Mouse (Mus musculus): Measurements from ENCODE around the gene Aktip.

Gene Aktip

DNA sequence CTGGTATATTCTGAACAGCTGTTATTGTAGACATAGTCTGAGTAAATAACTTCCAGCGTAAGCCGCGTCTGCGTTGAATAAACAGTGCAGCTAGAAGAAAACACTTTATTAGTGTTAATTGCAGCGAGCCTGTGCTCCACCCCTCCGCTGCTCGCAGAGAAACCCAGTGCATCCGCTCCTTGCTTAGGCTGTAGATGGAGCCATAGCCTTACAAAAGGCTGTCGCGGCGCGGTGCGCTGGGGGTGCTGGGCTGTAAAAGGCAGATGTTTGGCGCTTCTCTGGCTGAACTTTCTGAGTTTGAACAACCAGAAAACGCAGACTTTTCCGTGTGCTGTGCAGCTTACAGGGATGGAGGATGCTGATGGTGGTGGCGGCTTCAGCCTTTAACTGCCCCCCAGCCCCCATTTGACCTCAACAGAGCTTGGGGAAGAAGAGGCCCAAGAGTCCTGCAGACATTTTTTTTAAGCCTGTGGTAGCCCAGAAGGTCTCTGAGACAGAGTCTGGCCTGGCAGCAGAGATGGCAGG is 8.9 kb downstream of the Aktip start:
- no peak for DNase-seq (ENCODE audit: low spot score in 2 of 2)

DNA sequence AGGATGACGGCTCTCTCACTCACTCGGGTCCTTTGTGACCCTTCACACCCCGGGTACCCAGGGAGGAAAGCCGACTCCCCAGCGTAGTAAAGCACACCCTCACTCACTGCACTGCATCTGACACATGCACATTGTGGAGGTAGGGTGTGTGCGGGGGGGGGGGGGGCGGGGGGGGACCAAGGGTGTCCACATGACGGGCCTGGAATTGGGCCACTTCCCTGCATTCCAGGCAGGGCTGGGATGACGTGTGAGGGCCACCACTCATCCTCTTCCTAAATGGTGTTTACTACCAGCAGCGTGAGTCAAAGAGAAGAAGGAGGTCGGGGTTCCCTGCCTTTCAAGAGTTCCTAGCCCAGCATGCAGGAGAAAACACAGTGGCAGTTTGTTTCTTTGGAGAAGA is 11.6 kb downstream of the Aktip start:
- DNase-seq (ENCODE audit: low spot score in 2 of 2) = no peak

DNA sequence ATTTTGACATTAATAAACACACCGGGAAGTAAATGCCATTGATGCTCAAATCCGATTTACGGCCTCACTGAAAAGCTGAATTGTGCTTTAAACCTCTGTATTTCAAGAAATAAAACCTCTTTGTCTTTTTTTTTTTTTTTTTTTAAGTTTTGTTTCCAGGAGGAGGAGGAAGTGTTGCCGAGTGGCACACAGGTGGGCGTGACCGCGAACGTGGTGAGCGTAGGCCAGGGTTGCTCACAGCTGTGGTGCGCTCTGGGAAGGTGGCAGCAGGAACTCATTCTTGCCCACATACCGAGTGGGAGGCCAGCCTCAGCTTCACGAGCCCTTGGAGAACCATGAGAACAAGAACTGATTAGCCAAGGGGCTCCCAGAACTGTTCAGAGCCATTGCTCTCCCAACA is 13.4 kb downstream of the Aktip start:
- DNase-seq (ENCODE audit: low spot score in 2 of 2) = no peak

DNA sequence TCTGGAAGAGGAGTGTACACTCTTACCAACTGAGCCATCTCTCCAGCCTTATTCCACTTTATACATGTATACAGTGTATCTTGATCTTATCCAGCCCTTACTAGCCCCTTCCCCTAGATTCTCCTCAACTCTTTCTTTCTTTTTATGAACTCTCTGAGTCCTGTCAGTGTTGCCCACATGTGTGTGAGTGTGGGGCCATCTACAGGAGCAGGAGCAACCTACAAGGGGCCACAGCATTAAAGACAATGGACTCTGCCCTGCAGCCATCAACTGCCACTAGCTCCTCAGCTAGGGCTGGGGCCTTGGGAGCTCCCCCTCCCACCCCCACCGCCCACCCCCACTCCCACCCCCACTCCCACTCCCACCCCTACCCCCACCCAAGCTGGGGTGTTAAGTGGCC is 22.1 kb downstream of the Aktip start:
- no peak for DNase-seq (ENCODE audit: low spot score in 2 of 2)

DNA sequence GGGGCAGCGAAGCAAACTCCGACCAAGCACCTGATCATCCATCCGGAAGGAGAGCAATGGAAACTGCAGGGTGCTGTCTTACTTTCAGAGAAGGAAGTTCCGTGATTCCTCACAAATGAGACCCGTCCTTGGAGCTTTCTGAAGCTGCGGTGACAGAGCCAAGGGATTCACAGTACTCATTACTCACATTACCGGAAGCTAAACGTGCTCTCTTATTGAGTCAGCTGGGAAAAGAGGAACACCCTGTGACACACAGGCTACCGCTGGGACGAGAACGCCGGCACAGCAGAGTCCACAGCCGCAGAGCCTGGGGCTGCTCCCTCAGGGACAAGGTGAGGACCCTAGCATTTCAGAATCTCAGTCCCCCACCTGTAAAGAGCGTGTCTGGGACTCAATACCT is 23.6 kb downstream of the Aktip start:
- no peak for DNase-seq (ENCODE audit: low spot score in 2 of 2)

DNA sequence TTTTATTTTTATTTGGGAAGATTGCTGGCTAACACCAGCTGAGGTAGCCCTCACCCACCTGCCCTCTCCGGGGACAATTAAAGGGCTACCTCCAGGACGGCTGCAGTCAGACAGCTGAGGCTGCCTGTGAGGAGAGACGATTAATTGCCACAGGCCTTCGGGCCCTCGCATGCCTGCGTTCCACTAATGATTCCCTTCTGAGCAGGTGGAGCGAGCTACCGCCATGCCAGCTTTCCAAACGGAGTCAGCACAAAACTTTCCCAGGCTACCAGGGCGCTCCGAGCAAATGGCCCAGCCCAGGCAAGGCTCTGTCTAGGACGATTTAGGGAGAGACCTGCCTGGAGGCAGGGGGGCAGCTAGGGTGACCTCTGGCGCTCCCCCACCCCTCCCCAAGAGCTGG is 28.2 kb downstream of the Aktip start:
- DNase-seq (ENCODE audit: low spot score in 2 of 2) = no peak

DNA sequence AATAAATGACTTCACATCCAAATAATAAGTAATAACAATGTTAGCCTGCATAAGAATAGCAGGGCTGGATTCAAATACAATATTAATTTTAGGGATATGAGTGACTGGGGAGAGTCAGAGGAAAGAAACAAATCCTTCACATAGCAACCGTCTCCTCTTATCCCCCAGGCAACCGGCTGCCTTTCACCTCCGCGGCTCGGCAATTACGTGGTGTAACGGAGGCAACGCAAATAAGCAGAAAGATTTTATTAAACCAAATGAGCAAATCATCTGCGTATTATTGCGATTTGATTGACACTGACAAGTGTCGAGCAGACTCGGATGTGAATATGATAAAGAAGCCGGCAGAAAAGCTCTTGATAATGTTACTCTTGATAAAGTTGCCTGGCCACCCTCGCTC is 28.9 kb downstream of the Aktip start:
- DNase-seq (ENCODE audit: low spot score in 2 of 2) = no peak

DNA sequence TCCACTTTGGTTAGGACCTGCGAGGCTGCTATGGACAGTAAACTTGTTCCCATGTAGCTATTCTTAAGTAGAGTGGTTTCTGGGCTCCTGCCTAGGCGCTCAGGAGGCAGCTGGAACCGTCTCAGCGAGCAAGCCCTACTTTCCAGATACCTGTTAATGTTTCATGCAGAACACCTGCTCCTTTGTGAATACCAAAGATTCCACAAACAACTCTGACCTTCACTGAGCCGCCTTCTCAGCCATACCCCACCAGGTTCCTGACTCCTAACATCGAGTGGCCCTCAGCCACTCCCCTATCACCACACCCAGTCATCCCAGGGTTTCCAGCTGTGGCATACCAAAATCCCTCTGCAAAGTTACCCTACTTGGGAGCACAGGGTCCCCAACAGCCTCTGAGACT is 29.6 kb downstream of the Aktip start:
- DNase-seq (ENCODE audit: low spot score in 2 of 2) = no peak

DNA sequence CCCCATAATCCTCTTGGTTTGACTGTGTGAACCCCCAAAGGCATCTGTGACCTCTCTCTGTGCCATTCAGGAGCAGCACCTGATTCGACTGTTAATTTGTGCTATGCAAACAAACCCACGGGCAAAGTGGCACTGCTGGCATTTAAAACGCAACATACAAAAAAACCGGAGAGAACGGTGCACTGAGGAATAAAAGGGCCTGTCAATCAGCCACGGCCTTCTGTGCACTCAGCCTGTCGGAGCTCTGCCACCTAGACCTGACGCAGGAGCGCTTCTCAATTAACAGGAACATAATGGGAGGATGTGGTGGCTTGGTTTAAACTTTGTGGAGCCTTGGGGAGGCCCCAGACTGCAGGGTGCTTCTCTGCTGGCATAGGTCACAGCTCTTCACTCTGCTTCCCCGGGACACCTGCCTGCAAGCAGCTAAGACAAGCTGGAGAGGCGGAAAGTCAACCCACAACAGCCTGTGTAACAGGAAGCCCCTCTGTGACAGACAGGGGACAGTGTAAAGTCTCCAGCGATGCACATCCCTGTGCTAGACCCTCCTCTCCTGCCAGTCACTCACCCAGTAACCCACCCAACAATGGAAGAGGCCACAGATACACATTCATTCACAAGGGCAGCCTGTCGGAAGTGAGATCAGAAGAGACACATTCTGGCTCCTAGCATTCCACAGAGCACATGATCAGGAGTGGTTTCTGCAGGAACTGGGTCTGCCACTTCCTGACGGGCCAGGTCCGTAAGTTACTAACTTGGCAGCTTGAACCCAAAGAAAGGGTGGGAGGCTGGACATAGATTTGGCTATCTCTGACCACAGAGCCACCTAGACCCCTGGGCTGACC is 39.6 kb downstream of the Aktip start:
- DNase-seq (ENCODE audit: low spot score in 2 of 2) = no peak

DNA sequence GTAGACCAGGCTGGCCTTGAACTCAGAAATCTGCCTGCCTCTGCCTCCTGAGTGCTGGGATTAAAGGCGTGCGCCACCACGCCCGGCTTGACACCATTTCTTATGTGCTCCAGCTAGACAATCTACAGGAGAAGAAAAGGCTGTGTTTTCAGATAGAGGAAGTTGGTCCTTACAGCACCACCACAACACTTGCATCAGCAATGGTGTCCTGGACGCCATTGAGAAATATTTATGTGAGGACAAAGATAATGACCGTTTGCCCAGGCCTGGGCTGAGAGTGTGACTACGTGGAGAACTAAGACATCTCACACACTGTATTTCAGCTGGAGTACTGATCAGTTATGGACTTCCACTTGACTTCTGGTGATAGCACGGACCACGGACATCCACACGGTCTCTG is 41.2 kb downstream of the Aktip start:
- no peak for DNase-seq (ENCODE audit: low spot score in 2 of 2)

DNA sequence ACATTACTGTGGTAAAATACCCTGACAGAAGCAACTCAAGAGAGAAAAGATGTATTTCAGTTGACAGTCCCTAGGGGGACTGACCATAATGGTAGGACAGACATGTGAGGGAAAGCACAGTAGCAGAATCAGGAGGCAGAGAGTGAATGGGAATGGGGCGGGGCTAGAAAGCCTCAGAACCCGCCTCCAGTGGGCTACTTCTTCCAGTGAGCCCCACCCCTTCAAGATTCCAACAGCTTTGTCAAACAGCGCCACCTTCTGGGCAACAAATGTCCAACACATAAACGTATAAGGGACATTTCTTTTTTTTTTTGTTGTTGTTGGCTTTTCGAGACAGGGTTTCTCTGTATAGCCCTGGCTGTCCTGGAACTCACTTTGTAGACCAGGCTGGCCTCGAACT is 45.2 kb downstream of the Aktip start:
- DNase-seq (ENCODE audit: low spot score in 2 of 2) = no peak

DNA sequence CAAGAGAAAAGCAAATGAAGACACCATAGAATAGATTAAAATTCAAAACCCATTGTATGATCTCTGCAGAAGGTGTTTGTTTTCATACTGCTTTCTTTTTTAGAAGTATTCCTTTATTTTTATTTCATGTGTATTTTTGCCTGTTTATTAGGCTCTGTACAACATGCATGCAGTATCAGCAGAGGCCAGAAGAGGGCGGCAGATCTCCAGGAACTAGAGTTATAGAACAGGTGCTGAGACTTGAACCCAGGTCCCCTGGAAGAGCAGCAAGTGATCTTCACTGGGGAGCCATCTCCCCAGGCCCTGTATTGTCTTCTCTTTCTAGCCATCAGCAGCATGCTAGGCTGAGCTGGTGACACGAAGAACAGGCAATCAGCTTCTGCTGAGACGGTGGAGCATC is 45.9 kb downstream of the Aktip start:
- DNase-seq (ENCODE audit: low spot score in 2 of 2) = no peak

DNA sequence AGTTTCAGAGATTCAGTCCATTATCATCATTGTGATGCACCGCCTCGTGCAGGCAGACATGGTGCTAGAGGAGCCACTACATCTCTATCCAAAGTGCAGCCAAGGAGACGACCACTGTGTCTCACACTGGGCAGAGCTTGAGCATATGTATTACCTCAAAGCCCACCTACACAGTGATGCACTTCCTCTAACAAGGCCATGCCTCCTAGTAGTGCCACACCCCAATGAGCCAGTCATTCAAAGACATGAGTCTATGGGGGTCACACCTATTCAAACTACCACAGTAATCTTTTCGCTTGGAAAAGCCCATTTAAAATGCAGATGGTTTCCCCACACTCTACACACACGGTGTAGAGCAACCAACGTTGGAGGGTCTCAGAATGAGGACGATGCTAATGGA is 48.2 kb downstream of the Aktip start:
- DNase-seq (ENCODE audit: low spot score in 2 of 2) = no peak

DNA sequence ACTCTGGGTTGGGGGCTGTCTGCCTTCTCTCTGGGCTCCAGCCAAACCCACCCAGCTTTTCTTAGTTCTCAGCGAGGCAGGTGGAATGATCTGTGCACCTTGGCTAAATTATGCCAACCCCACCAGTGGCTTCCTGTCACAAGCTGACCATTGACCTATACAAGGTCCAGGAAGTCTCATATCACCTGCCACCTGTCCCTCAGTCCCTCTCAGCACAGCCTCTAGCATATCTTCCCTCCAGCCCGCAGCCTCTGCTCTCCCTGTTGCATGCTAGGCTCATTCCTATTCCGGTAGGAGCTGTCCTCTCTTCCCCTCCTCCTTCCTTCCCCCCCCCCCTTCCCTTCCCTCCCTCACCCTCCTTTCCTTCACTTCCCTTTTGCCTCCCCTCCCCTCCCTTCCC is 50.5 kb downstream of the Aktip start:
- no peak for DNase-seq (ENCODE audit: low spot score in 2 of 2)

DNA sequence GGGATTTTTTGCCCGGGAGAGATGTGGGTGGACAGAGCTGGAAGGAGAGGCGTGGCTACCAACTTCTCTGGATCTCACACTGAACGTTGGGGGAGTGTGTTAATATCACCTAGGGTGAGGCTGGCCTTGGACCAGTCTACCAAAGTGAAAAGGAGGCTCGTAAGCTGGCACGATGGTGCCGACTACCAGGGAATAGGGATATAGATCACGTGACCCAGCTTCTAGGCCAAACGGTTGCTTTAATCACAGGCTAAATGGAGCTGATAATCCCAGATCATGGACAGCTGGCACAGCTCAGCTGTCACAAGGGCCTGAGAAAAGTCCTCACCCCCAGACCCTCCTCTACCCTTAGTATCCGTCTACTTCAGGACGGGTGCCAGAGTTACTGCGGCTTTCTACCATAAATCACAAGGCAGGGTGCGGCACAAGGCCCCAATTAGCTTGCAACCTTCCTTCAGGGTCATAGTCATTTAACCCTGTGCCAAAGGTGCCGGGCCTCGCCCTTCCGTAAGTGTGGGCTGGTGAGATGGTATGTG is 51.1 kb downstream of the Aktip start:
- no peak for DNase-seq (ENCODE audit: low spot score in 2 of 2)

DNA sequence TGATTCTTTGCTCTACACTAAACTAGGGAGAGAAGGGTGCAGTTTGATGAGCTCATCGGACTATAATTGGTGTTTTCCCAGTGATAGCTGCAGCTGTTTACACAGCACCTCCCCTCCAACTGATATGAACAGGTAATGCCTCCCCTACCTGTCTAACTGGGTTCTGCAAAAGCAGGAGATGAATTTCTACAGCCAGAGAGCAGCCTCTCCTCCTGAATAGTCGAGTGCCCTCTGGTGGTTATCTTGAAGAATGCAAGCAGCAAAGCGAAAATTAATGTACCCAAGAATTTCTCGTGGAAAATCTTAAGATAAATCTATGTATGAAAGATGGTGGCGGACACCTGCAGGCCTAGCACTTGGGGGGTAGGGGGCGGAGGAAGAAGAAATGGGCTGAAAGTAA is 52.1 kb downstream of the Aktip start:
- peak; percentile 21 to 39 for DNase-seq (ENCODE audit: low spot score in 2 of 2)

DNA sequence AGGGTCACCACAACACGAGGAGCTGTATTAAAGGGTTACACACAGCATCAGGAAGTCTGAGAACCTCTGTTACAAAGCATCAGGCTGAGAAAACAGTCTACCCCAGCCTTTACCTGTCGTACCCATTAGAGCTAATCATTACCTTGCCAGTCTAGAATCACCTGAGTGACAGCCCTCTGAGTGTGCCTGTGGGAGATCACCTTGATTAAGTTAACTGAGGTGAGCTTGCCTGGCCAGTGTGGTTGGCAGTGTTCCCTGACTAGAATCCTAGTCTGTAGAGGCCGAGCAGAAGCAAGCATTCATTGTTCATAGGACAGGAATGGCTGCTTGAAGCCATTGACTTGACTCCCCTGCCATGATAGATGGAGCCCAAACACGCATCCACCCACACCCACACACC is 58.9 kb downstream of the Aktip start:
- DNase-seq (ENCODE audit: low spot score in 2 of 2) = no peak

DNA sequence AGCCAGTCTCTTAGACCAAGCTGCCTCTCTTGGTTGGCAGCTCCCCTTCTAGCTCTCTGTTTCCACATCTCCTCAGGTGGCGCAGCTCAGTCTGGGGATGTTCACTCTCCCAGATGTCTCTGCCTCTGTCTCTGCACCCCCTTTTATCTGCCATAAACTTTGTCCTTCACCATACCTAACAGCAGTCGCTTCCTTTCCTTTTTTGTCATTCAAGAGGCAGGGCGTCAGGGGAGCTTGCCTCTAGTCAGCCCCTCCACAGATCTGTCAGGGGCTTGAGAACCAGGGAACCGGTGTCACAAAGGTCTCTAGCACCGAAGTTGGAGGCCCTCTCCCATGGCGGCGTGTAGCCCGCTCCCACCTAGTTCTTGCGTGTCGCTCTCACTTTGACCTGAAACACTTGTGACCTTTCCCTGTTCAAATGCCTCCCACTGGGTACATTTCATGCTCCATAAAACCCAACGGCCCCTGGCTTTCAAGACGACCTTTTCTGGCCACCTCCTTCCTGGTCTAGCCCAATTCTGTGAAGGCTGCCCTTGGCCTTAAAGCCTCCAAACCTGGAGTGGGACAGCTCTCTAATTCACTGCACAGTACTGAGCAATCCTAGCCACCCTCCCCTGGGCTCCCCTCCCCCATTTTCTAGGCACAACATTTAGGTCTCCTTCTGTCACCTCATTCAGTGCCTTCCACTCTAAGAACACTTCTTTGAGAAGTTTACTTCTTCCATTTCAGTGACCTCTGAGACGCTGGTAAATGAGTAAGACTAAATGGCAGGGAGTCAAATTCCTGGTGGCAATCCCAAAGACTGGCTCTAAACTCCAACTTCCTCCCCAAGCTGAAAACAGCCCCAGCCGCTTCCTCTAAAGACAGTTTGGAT is 64.2 kb downstream of the Aktip start:
- no peak for DNase-seq (ENCODE audit: low spot score in 2 of 2)

DNA sequence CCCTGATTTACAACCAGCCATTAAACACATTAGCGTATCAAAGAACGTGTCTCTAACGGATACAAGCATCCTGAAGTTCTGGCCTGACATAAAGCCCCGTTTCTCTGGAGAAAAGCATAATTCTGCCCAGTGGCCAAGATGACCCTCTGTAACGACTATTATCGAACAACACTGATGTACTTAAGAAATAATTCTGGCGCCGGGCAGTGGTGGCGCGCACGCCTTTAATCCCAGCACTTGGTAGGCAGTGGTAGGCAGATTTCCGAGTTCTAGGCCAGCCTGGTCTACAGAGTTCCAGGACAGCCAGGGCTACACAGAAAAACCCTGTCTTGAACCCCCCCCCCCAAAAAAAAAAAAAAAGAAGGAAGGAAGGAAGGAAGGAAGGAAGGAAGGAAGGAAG is 65.1 kb downstream of the Aktip start:
- no peak for DNase-seq (ENCODE audit: low spot score in 2 of 2)

DNA sequence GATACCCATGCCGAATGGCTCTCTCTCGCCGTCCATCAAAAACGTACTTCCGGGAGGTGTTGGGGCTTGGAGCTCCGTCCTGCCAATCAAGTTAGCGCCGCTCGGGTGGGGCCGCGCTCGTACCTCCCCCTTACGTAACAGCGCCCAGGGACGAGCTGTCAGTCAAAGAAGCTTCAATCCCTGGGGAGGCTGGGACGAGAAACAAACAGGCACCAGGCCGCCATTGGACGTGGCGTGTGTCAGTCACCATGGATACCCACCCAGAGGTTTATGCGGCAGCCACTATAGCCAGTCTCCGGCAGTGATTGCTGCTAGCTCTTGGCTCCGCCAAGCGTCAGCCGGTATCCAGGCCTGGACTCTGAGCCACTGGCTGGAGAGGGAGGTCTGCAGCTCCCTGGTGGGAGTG is 65.7 kb downstream of the Aktip start:
- DNase-seq (ENCODE audit: low spot score in 2 of 2) = peak; percentile 99

DNA sequence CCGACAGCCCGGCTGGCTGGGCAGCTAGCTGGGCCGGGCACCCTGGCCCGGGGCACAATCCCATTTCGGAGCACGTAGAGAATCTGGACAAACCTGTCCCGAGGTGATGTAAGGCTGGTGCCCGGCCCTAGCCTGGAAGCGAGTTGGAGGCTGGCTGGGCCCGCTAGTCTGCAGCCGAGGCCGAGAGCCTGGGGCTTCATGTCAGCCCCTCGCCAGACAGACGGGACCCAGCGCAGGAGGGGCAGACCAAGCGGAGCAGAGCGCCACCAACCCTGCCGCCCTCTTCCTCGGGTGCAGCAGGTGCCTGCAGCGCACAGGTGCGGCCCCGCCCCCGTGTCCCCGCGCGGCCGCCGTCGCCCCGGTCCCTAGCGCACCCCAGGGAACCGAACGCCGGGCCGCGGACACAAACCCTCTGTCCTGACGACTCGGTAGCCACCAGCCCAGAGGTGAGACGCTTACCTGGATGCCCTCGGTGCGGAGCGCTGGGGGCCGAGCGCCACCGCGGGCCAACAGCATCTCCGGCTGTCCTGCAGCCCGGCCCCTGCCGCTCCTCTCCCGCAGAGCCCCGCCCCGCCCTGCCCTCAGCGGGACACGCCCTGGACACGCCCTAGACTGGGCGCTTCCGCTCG is 66.2 kb downstream of the Aktip start:
- no peak for DNase-seq (ENCODE audit: low spot score in 2 of 2)

DNA sequence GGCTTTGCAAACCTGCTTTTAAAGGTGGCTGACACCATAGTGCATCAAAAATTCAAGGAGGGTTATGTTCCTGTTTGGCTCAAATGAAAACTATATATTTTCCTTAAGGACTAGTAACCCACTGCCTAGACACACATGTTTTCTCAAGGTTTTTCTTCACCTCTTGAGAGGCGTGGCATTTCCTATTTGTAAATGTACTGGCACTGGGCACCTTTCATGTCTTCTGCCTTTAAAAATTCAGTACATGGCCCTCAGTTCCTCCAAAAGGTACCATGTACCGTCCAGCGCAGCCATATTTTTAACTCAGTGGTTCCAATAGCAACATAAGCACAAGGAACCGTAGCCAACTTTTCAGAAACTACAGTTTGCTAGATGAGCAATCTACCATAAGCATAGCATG is 67.0 kb downstream of the Aktip start:
- no peak for DNase-seq (ENCODE audit: low spot score in 2 of 2)

Measured in spleen, postnatal 36 days (tissue).